ENCODE assay signal across 21 mouse cellular contexts in genomic region chr1:80325761-80326160, GRCm38 (mm10).
"Had no signal": no experiment of that assay in that cellular context is flagged by ENCODE, and none has a peak within 500 bp of the region (broad histone marks: within the 10 kb centered on the region; RNA-seq: fewer than 3 reads in every experiment).

No protein-coding gene starts in this region.

- H3K9me3 ChIP-seq: lung, embryonic 15.5 days; midbrain, embryonic 10.5 days; midbrain, embryonic 12.5 days; neural tube, embryonic 13.5 days; neural tube, embryonic 15.5 days; stomach, embryonic 15.5 days had no signal

- H3K4me1 ChIP-seq: neural tube, embryonic 15.5 days; stomach, embryonic 15.5 days had no signal

- H3K27me3 ChIP-seq: lung, embryonic 15.5 days; midbrain, embryonic 12.5 days; neural tube, embryonic 13.5 days; neural tube, embryonic 15.5 days; stomach, embryonic 15.5 days had no signal

- H3K4me2 ChIP-seq: lung, embryonic 15.5 days; midbrain, embryonic 12.5 days; neural tube, embryonic 13.5 days; neural tube, embryonic 15.5 days; stomach, embryonic 15.5 days had no signal

- H3K27ac ChIP-seq: lung, embryonic 15.5 days; macrophage; midbrain, embryonic 10.5 days; midbrain, embryonic 12.5 days; neural tube, embryonic 13.5 days; neural tube, embryonic 15.5 days; stomach, embryonic 15.5 days; stomach, postnatal 0 days had no signal

- H3K9ac ChIP-seq: liver, postnatal 0 days; lung, embryonic 15.5 days; midbrain, embryonic 12.5 days; neural tube, embryonic 13.5 days; neural tube, embryonic 15.5 days; stomach, embryonic 15.5 days had no signal

- DNase-seq: liver, postnatal 0 days; lung, adult 2 months; lung, postnatal 14 days; lung, postnatal 36 days; midbrain, embryonic 14.5 days; retina, postnatal 1 day; right cerebral cortex, adult 18-20 months; thymus, adult 2 months; thymus, postnatal 25 days; thymus, postnatal 4 days had no signal

- ATAC-seq: liver, postnatal 0 days; lung, postnatal 0 days; midbrain, embryonic 16.5 days had no signal

- H3K4me3 ChIP-seq: lung, embryonic 15.5 days; midbrain, embryonic 10.5 days; midbrain, embryonic 12.5 days; myocyte; neural tube, embryonic 13.5 days; neural tube, embryonic 15.5 days; stomach, embryonic 15.5 days had no signal

- H3K36me3 ChIP-seq: lung, embryonic 15.5 days; midbrain, embryonic 12.5 days; neural tube, embryonic 15.5 days; stomach, embryonic 15.5 days had no signal
